Comparison of ENCODE assay signal across 23 mouse cellular contexts in the genomic region with DNA sequence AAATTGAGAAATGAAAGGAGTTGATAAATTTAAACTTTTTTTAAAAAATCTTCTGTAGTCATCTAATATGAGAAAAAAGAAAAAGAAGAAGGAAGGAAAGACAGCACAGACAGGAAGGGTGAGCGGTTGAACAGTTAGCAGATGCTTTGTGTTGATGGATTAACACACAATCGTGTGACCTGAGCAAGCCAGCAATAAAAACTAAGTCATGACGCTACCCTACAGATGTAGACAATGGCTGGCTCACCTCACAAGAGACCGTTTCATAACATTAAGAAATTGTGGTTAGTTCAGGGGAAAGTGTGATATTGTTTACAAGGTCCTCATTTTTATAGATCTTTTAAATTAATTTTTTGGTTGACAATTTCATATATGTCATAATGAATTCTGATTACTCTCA.
A peak's percentile ranks its signal among the peaks of the same experiment; 100 is the strongest.
DNase-seq lines count a peak whose midpoint lies in the region; ATAC-seq lines count a peak whose summit lies in the region.
"Had no signal": no experiment of that assay in that cellular context is flagged by ENCODE, and none has a peak within 500 bp of the region (broad histone marks: within the 10 kb centered on the region; RNA-seq: fewer than 3 reads in every experiment).

No protein-coding gene starts in this region.

- peak; percentile 24 for DNase-seq in 416B (ENCODE audit: low read depth)
- DNase-seq in frontal cortex, postnatal 10 days (ENCODE audit: low spot score in 2 of 2) = no peak
- DNase-seq in right cerebral cortex, adult 2 months (ENCODE audit: low spot score in 2 of 2) = no peak
- DNase-seq: adrenal gland, adult 2 months; adrenal gland, adult 8-10 months; adrenal gland, postnatal 10 days; adrenal gland, postnatal 14 days; adrenal gland, postnatal 25 days; adrenal gland, postnatal 36 days; B cell, adult 2 months; cerebellum, adult 11 months; cerebellum, adult 11-12 months; cerebellum, adult 18-20 months had no signal

- H3K27me3 ChIP-seq in kidney, embryonic 14.5 days (ENCODE audit: control insufficient read depth, insufficient read depth, low read length) = no peaks in the 10 kb centered on the region
- H3K27me3 ChIP-seq: CH12.LX, Patski had no signal

- no peaks in the 10 kb centered on the region for H3K36me3 ChIP-seq in kidney, embryonic 14.5 days (ENCODE audit: control insufficient read depth, insufficient read depth, low read length)
- H3K36me3 ChIP-seq: G1E had no signal

- H3K4me1 ChIP-seq in kidney, embryonic 14.5 days (ENCODE audit: control insufficient read depth, insufficient read depth, low read length) = no peaks in the 10 kb centered on the region

- H3K9me3 ChIP-seq in kidney, embryonic 14.5 days (ENCODE audit: control insufficient read depth, low read length) = no peaks in the 10 kb centered on the region
- H3K9me3 ChIP-seq: G1E had no signal

- no peak overlapping the region for H3K4me3 ChIP-seq in kidney, embryonic 14.5 days (ENCODE audit: low read length)

- no peak overlapping the region for H3K27ac ChIP-seq in kidney, embryonic 14.5 days (ENCODE audit: low read depth, low read length)

- H3K9ac ChIP-seq in kidney, embryonic 14.5 days (ENCODE audit: low read depth, low read length) = no peak overlapping the region

- no peak overlapping the region for H3K4me2 ChIP-seq in kidney, embryonic 14.5 days (replicated peaks; ENCODE audit: low read depth, low read length)

- WGBS in kidney, embryonic 14.5 days = 84% methylated on average over 4 of the region's 4 CpGs

- ATAC-seq in common myeloid progenitor, adult 5-6 weeks (replicated peaks; ENCODE audit: low read depth, poor library complexity, severe bottlenecking) = 0 out of 2 replicates have a peak, but pooled peaks have one; percentile 50
- peak; percentile 90 for ATAC-seq in granulocyte monocyte progenitor cell, adult 5-6 weeks (replicated peaks; ENCODE audit: poor library complexity, severe bottlenecking)
- ATAC-seq in megakaryocyte progenitor cell, adult 5-6 weeks (replicated peaks; ENCODE audit: poor library complexity) = peak; percentile 80
- no peak for ATAC-seq in megakaryocyte, adult 5-6 weeks (ENCODE audit: poor library complexity, severe bottlenecking)
- no peak for ATAC-seq in kidney, embryonic 14.5 days (ENCODE audit: low FRiP score, low TSS enrichment)
- ATAC-seq: activated CD4-positive, CD25-positive, alpha-beta regulatory T cell, adult 4 months; CD4-positive, CD25-positive, alpha-beta regulatory T cell, adult 4 months; Patski had no signal

Comparison
In these comparisons a context has a peak if more than half of its experiments do, and no peak if none do; other contexts are left out.
1. ATAC-seq: peak in common myeloid progenitor, adult 5-6 weeks (single experiment), granulocyte monocyte progenitor cell, adult 5-6 weeks (single experiment) and megakaryocyte progenitor cell, adult 5-6 weeks (single experiment); none in megakaryocyte, adult 5-6 weeks (single experiment) and kidney, embryonic 14.5 days (single experiment).